Mouse (Mus musculus) WW6 (cell line): ENCODE data around the gene Kcnc1.

Source experiments
- DNase-seq: peaks from one replicate; pipeline ENCODE4 v3.0.0-alpha.2; 2013; ENCODE audit warnings: low read depth, low spot score

The Kcnc1 gene

DNA sequence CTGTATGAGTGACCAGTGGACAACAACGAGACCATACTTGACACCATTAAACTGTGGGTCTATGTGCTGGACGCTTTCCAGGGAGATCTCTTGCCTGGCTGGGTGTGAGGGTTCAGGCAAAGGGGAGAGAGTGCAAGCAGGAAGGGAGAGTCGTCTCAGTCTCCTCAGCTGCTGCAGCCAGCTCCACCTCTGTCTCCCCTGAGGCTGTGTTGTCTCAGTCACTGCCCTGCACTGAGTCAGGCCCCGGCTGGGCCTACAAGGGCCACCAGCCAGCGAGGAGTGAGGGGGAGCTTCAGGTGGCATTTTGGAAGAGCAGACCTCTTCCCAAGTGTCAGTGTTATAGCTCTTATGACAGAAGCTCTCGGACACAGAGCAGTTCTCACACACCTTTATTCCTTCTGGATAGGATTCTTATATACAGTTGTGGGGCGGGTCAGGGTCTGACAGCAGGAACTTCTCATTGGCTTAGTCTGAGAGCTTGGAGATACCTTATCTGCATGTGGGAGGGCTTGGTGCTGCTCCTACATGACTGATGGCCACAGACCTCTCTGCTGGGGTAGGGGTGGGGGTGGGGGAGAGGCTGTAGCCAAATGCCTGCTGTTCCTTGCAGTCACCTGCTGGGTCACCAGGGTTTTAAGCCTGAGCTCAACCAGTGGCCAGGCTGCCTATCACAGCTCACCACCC lies 74.9 kb downstream of the Kcnc1 start:
- no peak for DNase-seq

DNA sequence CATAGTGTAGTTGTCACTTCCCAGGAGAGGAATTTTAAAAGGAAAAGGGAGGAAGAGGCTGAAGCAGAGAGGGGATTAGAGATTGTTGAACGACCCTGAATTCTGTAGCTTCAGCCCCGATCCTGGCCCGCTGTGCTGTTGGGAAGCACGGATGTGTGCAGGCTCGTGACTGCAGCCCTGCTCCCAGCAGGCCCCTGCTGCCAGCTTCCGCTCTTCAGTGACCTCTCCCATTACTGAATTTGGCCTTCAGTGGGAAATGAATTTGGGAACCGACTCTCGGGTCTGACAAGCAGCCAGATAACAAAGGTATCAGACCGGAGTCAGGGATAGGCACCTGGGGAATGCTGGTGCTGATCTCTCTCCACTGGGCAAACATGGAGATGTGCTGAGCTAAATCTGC lies 76.8 kb downstream of the Kcnc1 start:
- DNase-seq, result no peak

DNA sequence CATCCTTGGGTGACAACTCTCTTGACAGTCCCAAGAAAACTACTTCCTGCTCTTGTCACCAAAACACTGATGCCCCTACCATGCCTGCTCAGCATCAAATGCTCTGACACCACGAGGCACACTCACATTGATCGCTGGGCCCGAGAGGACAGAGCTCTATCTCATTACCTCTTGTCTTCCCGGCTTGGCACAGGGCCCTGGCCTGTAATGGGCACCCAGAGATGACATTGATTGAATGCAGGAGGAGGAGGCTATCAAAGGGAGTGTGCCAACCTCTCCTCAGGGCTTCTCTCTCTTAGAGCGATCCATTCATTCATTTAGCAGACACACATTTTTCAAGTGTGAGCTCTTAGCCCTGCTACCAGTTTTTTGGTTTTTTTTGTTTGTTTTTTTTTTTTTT lies 79.2 kb downstream of the Kcnc1 start:
- no peak for DNase-seq

DNA sequence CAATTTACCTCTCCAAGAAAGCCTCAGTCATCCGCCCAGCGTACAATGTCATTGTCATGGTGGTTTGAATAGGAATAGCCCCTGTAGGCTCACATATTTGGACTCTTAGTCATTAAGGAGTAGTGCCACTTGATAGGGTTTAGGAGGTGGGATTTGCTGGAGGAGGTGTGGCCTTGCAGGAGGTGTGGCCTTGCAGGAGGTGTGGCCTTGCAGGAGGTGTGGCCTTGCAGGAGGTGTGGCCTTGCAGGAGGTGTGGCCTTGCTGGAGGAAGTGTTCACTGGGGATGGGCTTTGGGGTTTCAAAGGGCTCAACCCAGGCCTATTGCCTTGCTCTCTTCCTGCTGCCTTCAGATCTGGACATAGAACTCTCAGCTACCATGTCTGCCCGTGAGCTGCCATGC lies 81.2 kb downstream of the Kcnc1 start:
- no peak for DNase-seq

DNA sequence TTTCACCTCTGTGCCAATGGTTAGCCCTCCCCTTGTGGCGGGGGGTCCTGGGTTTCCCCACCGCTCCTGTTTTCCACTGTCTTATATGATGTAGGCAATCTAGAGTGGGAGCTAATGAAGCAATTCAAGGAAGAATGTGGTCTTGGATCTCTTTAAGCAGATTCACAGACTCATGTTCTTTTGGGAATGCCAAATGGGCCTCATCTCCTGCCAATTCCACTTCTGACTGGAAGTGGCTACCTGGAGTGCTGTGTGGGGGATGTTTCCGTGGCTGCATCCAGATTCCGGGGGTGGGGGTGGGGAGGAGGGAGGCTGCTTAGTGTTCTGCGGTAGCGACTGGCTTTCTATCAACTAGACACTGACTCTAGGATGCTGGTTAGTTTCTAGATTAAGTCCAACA lies 83.5 kb downstream of the Kcnc1 start:
- DNase-seq, result no peak

DNA sequence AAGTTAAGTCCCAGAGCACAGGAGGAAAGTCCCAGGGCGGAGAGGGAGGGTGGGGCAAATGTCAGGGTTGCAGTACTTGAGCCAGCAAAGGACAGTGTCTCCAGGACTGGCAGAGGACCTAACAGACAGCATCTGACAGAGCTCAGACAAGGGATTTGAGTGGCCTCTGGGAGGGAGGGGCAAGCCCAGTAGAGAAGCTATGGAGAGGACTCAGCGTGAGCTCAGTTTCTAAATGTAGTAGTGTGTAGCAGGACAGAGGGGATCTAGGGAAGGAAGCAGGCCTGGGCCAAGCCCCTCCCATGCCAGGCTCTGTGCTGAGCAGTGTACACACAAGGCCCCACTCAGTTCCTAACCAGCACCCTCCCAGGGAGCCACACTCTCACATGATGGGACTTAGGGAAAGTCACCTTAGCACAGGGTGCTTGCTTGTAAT lies 85.8 kb downstream of the Kcnc1 start:
- DNase-seq, result no peak

DNA sequence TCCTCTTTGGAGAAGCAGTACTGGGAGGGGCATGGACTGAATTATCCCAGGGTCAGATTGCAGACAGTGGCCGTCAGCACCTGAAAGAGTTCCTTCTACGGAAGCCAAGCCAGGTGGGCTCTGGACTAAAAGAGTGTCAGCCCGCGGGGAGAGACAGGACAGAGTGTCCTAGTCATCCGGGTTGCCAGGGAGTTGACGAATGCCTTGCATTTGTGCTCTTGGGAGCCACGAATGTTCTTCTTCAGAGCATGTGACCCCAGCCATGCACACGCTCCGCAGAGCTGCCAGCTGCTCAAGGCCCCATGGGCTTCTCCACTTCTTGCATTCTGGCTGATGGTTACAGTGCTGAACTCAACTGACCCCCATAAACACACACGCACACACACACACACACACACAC lies 86.8 kb downstream of the Kcnc1 start:
- DNase-seq, result no peak

DNA sequence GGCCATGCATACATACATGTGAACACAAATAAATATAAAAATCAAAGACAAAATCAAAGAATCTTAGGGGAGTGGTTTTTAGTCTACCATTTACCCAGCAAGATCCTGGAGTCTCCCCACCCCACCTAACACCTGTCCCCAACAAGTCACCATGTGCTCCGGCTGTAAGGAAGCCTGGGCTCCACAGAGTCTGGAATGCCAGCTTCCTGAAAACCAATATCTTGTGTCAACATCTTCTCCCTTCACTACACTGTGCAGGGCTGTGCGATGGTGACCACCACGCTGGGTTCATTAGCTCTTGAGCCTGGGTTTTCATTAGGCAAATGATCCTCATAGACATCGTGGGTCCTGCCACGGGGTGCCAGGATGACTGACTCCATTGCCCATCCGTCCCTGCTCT lies 87.9 kb downstream of the Kcnc1 start:
- no peak for DNase-seq

DNA sequence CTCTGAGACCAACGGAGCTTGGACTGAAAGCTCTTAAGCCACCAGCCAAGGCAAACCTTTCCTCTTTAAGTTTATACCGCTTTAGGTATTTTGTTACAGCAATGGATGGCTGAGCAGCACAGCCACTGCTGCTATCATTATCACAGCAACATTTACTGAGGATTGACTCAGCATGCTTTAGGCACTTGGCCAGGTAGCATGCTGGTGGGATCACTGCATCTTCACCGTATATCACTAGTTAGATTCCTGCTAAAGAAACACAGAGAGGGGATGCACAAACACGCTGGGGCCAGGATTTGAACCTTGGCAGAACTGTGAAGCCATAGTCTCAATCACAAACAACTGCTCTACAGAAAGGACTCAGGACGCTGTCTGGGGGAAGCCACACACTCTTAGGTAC lies 90.5 kb downstream of the Kcnc1 start:
- DNase-seq, result no peak

DNA sequence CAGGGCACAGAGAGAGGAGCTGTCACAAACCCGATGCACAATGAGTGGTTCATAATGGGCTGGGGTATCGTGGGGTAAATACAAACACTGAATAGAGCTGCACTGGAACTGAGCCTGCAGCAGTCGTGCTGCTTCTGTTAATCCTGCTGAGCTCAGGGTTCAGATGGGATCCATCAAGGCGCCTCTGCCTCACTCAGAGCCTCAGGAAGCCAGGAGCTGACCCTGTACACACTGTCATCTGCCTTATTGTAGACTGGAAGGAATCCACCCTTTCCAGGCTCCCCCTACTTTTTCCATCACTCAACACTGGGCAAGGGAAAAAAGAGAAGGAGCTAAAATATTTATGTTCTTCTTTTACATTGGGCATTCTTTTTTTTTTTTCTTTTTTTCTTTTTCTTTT lies 91.1 kb downstream of the Kcnc1 start:
- DNase-seq, result no peak
